Mouse (Mus musculus): ENCODE measurements around the gene Tcf7l1.

Gene Tcf7l1

DNA sequence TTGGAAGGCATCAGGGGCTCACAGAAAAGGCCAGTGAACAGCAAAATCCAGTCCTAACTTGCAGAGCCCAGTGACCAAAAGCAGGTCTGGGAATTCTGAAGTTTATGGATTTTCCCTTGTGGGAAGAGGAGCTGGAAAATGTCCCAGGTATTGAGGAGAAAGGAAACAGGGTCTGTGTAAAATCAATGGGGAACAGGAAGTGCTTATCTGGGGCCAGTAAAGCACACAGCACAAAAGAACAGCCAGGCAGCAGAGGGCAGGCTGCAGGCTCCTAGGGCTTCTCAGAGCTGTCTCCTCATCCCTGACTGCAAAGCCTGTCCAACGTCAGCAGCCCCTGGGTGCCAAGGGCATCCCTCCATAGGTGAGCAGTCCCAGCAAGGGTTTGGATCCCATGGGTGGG is 126.1 kb downstream of the Tcf7l1 start:
- DNase-seq (ENCODE audit: low spot score) = no peak

- no peak for DNase-seq (ENCODE audit: low spot score)
Measured at GRCm38 (mm10) chr6:72660391-72660720, 128.7 kb downstream of the Tcf7l1 start.

DNA sequence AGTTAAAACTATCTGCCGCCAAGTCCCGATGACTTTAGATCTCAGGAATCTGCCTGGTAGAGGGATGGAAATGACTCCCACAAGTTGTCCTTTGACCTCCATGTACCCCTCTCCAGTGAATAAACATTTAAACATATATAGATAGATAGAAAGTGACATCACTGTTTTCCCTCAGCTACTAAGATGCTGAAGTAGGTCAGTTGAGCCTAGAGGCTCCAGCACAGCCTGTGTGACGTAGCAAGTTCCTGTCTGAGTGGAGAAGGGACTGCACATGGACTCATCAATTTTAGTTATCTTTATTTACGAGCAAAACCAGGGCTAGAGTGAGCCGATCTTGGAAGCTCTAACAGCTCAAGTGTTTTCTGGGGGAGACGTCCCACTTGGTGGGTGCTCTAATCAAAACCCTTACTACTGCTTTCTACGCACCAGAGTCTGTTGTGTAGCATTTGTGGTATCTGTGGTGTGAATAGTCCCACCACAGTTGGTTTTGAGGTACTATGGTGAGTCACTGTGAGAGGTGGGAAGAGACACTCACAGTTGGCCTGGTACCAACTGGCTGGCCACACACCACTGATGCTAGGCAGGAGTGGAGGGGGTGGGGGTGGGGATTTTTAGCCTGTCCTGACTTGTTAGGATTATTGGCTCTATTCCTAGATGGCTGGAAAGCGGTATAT is 129.2 kb downstream of the Tcf7l1 start:
- DNase-seq (ENCODE audit: low spot score) = no peak

- no peak for DNase-seq (ENCODE audit: low spot score)
Measured at GRCm38 (mm10) chr6:72658006-72658405, 131.0 kb downstream of the Tcf7l1 start.

GRCm38 (mm10) chr6:72656053-72656442 is 133.0 kb downstream of the Tcf7l1 start:
- no peak for DNase-seq (ENCODE audit: low spot score)

- peak; percentile 62 for DNase-seq (ENCODE audit: low spot score)
Measured at GRCm38 (mm10) chr6:72655309-72656052, 133.6 kb downstream of the Tcf7l1 start.

DNA sequence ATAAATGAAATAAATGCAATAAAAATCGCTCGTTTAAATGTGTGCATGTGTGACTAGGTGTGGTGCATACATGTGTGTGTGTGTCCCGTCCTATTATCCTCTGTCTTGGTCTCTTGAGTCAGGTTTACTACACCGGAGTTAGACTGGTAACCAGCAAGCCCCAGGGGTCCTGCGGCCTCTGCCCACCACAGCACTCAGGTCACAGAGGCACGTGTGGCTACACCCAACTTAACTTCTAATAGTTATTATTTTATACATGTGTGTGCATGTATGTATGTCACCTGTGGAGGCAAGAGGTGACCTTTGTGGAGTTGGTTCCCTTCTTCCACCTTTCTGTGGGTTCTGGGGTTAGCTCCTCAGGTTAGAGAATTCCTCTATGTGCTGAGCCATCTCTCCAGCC is 134.7 kb downstream of the Tcf7l1 start:
- DNase-seq (ENCODE audit: low spot score) = no peak

DNA sequence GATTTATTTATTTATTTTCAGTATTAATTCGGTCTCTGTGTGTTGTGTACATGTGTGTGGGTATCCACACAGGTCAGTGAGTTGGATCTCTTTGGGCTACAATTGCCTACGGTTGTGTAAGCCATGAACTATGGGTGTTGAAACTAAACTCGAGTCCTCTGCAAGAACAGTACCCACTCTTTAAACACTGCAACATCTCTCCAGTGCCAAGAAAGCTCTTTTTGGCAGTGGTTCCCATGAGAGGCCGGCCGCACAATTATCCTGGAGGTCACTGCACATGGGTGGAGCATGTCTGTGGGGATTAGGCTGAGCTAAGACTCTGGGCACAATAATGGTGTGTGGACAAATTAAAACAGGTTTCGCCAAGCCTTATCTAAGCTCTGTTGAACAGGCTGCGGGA is 135.6 kb downstream of the Tcf7l1 start:
- no peak for DNase-seq (ENCODE audit: low spot score)

DNA sequence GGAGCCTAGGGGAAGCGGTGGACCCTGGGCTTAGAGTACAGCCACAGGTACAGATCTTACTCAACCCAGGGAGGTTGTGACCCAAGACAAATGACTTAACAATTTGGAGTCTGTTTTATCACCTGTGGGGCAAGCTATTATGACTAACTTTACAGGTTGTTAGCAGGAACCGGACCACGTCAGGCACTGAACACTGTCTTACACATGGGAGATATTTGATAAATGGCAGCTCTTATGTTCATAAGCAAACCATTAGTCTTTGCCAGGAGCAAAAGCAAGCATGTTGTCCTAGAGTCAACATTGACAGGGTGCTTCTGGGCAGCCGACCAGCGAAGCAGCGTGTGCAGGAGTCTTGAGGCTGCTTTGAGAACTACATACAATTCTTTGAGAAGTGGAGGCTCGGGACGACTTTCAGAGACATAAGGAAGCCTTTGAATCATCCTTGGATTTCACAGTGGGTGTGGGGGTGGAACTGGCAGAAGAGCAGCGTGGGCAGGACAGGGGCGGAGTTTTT is 138.7 kb downstream of the Tcf7l1 start:
- no peak for DNase-seq (ENCODE audit: low spot score)

DNA sequence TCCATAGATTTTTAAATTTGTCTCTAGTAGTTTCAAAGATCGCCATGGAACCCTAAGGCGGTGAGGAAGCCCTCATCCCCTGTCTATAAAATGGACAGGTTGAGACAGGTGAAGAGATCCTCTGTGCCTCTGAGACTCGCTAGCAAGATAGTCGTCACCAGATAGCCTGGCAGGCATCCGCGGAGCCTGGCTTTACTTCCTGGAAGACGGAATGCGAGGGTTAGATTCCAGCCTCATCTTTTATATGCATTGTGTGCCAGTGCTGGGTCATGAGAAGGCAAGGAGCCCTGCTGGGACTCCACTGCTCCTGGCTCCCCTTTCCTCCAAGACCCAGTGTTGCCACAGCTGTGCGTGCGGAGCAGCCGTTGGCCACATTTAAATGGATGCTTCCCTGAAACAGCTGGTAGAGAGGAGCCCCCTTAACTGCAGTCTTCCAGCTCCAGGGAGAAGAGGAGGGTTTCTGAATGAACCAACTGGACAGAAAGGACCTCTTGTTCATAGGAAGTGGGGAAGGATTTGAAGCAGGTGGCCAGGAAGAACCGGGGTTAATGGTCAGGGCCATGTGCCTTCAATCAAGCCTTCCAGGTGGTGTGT is 141.0 kb downstream of the Tcf7l1 start:
- no peak for DNase-seq (ENCODE audit: low spot score)

DNA sequence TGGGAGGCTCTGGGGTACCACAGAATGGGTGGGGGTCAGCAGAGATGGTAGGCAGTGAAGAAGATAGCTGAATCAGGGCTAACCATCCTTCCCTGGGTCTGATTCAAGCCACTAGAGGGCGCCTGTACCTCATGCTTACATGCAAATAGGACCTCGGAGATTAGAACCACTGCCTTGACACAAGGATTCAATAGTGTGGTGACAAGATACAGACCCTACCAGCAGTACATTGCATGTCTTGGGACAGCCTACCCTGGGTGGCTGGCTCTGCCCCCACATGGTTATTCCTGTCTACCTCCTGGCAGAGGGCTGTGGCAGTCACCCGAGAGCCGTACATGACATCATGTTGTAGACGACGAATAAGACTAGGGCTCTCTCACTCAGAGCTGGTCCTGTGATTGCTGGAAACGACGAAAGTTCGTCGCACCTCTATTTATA is 141.7 kb downstream of the Tcf7l1 start:
- DNase-seq (ENCODE audit: low spot score) = peak; percentile 82

DNA sequence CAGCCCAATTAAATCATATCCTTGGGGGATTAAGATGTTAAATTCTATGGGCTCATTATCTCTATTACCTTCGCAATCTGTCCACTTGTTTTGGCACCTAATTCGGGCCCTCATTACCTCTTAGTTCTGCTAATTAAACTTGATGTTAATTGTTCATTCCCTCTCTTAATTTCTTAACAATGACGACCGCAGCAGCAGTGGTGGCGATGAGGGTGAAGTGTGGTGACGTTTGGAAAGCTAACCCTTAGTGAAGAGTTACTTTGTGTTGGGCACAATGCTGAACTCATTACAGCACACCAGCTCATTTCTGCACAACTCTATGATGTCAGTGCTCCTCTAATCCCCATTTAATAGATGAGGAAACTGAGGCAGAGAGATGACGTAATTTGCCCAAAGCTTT is 143.7 kb downstream of the Tcf7l1 start:
- DNase-seq (ENCODE audit: low spot score) = no peak

GRCm38 (mm10) chr6:72644576-72644975 is 144.5 kb downstream of the Tcf7l1 start:
- DNase-seq (ENCODE audit: low spot score) = no peak

GRCm38 (mm10) chr6:72641218-72641954 is 147.7 kb downstream of the Tcf7l1 start:
- no peak for DNase-seq (ENCODE audit: low spot score)

GRCm38 (mm10) chr6:72636940-72637339 is 152.1 kb downstream of the Tcf7l1 start:
- no peak for DNase-seq (ENCODE audit: low spot score)

DNA sequence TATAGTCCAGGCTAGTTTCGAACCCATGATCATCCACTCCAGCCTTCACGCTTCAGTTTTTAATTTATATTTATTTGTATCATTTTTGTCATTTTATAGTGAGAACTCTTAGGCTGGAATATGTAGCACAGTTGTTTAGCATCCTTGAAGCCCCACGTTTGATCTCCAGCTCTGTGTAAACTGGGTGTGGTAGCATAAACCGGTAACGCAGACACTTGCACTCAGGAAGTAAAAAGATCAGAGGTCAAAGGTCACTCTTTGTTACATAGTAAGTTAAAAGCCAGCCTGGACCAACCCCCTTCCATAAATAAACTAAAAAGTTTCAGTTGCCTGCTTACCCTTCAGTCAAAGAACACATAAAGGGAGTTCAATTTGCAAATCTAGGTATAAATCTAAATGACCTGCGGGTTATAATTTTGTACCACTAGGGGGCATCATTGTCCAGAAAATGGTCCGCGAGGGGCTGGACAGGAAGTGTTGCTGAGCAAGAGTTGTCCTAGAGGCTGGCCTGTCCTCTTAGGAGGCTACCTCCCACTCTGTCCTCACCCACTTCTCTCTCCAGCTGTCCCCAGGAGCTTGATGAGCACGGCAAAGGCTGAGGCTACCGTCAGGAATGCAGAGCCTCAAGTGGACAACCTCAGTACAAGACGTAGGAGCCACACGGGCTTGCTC is 153.2 kb downstream of the Tcf7l1 start:
- DNase-seq (ENCODE audit: low spot score) = no peak

GRCm38 (mm10) chr6:72634311-72634710 is 154.7 kb downstream of the Tcf7l1 start:
- DNase-seq (ENCODE audit: low spot score) = no peak

DNA sequence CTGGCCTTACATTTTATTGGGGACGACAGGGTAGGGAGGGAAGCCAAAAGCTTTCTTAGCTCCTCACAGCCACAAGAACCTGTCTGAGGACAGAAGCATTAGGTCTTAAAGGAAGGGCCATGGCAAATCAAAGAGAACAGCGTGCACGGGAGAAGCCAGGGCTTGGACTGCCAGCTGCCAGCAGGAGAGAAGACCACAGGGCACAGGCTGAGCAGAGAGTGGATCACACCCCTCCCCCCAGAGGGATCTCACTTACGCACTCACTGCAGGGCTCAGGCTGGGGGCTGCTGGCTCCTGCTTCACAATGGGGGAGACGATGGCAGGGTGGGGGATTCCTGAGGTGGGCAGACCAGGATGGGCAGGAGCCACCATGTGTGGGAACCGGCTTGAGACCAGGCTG is 157.4 kb downstream of the Tcf7l1 start:
- DNase-seq (ENCODE audit: low spot score) = no peak

DNA sequence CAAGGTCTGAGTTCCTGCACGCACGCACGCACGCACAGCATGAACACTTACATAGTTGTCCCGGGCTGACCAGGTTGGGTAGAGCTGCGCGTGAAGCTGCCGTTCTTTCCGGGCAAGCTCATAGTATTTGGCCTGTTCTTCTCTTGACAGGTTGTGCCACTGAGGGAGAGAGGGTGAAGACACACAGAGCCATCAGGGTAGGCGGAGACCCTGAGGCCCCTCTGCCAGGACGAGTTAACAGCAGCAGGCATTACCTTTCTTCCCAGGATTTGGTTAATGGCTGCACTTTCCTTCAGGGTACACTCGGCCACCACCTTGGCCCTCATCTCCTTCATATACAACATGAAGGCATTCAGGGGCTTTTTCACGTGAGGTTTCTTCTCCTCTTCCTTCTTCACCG is 158.1 kb downstream of the Tcf7l1 start:
- DNase-seq (ENCODE audit: low spot score) = no peak

GRCm38 (mm10) chr6:72630370-72630769 is 158.7 kb downstream of the Tcf7l1 start:
- no peak for DNase-seq (ENCODE audit: low spot score)

DNA sequence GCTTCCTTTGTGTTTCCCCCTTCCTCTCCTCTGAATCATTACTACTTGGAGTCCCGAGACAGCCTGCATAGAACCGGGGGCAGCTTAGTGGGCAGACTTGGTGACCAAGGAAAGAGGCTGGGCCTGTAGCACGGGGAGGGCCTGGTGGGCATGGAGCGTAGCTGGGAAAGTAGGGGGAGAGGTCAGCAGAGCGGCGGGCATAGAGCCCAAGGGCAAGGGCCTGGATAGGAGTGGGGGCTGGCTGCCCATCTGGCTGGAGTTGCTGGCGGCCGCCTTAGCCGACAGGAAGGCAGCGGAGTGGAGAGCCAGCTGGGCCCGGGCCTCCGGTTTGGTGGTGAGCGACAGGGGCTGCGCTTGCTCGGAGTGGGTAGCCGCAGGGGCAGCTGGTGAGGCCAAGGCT is 161.8 kb downstream of the Tcf7l1 start:
- DNase-seq (ENCODE audit: low spot score) = peak; percentile 69

- DNase-seq (ENCODE audit: low spot score) = no peak
Measured at GRCm38 (mm10) chr6:72626391-72626790, 162.7 kb downstream of the Tcf7l1 start.
